Mouse (Mus musculus): ENCODE data around the gene Pds5a.

GRCm38 (mm10) chr5:65610541-65610940 lies 87.5 kb downstream of the Pds5a start:
- TF ChIP-seq POLR2A (IDR thresholded peaks at IDR 0.05; ENCODE audit: insufficient read depth, low read length) = no peak
- no peak for TF ChIP-seq CTCF (IDR thresholded peaks at IDR 0.05; ENCODE audit: low read depth, low read length)
- TF ChIP-seq EP300 (IDR thresholded peaks at IDR 0.05; ENCODE audit: insufficient read depth, low read depth, low read length) = no peak
